Mouse (Mus musculus) lung, adult 2 months (tissue): ENCODE measurements around the gene Nfs1.

Experiments used
- CTCF ChIP-seq: fragments of 200-500 bp; IDR thresholded peaks from 2 replicates; pipeline ENCODE4 v1.5.1; 2011; ENCODE audit warnings: mild to moderate bottlenecking, low read length, control low read depth; ENCODE audit not compliant: insufficient read depth
- POLR2A ChIP-seq: fragments of 200-500 bp; IDR thresholded peaks from 2 replicates; pipeline ENCODE4 v1.6.1; 2011; ENCODE audit warnings: low read depth, mild to moderate bottlenecking, control low read depth, low read length, borderline replicate concordance; ENCODE audit errors: extremely low read depth

DNA sequence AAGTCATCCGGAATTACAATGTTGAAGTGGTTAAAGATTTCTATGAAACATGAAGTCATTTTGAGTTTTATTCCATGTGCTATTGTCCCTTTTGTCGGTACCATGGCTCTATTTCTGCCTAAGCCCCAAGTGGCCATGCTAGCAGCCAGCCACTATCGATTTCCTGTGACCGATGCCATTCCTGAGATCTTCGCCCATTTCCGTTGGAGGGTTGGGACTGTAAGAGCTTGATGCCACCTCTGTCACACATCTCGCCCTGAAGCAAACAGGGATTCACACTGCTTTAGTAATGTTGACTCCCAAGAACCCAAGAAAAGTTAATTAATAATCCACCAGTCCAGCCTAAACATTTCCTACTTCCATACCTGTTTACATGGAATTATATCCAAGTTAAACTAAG, 33.7 kb upstream of the Nfs1 start:
- no peak for TF ChIP-seq CTCF
- TF ChIP-seq POLR2A: no peak
